Mouse (Mus musculus) testis, adult 2 months (tissue): ENCODE data around the gene Ntf5.

Experiments
- CTCF ChIP-seq: fragments of 200-500 bp; IDR thresholded peaks from 2 replicates; pipeline ENCODE4 v1.5.1; 2012; ENCODE audit warnings: low read depth, mild to moderate bottlenecking, inconsistent platforms, low read length, moderate library complexity; ENCODE audit not compliant: control insufficient read depth, insufficient read depth, insufficient replicate concordance
- POLR2A ChIP-seq: fragments of 200-500 bp; IDR thresholded peaks from 2 replicates; pipeline ENCODE4 v1.6.1; 2012; ENCODE audit warnings: low read depth, mild to moderate bottlenecking, inconsistent platforms, low read length, moderate library complexity; ENCODE audit not compliant: control insufficient read depth

- no peak for TF ChIP-seq POLR2A
- no peak for TF ChIP-seq CTCF
These were observed 47.5 kb upstream of the Ntf5 start for GRCm38 (mm10) chr7:45365742-45366651.
